Mouse (Mus musculus) left cerebral cortex, adult 9 months (tissue): ENCODE data around the gene Susd4.

ENCODE experiments used
- DNase-seq, 2 experiments: peaks; one replicate each; pipeline ENCODE4 v3.0.0; 2022; ENCODE audit warnings: low spot score in 2 of 2

Gene Susd4

DNA sequence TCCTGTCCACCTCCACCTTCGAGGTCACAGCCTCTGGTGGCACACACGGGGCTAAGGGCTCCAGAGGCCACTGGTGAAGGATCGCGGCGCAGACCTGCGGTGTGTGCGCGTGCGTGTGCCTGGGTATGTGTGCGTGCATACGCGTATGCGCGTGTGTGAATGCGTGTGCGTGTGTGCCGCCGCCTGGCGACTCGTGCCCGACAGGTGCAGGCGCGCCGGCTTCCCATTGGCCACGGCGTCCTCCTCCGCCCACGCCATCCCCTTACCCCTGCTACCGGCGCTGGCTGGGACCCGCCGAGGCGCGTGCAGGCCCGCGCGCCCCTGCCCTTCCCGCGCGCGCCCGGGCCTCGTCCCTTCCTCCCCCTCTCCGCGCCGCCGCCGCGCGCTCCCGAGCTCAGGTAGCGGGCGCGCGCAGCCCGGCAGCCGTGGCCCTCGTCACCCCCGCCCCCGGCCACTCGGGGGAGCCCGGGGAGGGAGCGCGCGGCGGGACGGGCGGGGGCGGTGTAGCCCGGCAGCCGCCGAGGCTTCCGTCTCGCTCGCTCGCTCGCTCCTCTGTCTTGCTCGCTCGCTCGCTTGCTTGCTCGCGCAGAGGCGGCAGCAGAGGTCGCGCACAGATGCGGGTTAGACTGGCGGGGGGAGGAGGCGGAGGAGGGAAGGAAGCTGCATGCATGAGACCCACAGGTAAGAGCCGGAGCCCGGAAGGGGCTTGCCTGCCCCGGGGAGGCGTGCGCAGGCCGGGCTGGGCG lies at the start of gene Susd4:
Gene Susd4, plus strand, starts transcription at position 145 of the 746 bp plus-strand sequence.
- DNase-seq: peak; percentile 79 to 88

DNA sequence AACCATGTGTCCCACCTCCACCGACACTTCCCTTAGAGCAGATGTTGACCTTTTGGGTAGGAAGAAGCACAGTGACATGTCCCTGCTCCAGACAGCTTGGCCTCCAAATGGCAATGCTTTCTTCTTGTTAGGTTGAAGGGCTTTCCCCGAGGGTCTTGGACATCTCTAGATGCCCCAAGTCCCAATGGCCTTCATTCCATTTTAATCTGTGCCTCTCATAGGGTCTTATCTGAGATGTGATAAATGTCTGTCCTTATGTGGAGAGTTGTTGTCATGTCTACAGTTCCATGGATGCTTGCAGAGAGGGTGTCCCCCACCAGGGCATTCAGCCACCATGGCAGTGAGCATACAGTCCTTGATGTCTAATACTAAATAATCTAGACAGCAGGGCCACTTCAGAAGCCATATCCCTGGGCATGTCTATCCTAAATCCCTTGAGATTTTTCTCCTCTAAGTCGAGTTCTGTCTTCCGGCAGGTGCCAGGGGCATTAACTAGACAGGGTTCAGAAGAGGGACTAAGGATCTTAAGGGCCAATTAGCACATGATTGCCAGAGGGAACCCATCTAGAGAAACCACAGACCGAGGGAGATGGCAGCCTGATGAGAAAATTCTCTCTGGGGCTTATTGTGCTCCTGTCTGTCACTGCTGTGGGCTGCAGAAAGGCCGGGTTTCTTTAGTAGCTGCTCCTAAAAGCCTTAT lies 49.3 kb upstream of the Susd4 start:
- DNase-seq: no peak

DNA sequence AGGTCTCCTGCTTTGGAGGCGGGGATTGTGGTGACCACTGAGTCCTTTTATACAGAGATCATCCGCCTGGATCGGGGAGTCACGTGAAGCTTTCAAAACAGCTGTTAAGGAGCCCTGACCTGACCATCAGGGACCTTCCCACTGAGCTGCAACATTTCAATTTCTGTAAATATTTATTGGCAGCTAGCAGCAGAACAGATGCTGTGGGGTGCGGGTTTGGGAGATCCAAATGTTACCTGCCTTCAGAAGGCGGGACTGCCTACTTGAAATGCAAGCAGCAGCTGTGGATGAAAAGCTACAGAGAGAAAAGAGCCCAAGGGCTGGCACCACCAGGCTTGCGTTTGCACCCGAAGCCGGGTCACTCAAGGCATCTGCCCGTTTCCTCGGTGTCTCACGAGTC lies 36.1 kb upstream of the Susd4 start:
- DNase-seq: peak in 1 of 2 experiments; percentile 17

DNA sequence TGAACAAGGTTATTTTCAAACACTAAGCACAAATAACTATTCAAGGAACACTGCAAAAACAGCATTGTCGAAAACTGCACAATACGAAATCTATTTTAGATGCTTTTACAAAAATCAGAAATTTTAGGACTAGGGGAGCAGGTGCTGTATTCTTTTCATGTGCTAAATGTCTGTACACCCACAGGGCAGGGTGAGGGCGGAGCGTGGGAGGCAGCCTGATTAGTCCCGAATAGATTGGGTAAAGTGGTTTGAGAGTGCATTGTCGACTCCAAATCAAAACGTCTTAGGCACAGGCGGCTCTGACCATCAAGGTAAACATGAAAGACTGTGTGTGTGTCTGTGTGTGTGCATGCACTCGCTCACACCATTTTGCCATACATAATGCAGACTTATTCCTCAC lies 34.7 kb upstream of the Susd4 start:
- DNase-seq: no peak

DNA sequence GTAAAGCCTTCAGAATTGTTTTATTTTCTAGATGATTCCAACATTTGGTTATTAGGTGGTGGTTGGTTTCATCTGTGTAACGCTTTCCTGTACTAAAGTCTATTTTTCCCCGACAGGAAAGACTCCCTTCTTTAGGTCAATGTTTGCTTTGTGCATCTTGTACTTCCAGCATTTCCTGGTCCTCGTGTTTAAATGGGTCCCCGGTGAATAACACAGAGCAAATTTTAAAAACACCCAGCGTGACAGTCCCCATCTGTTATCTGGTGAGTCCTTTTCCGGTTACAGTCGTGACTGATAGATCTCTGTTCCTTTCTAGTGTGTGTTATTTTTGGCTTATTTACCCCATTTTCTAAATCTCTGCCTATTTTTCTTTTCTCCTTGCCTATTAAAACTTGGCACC lies 31.0 kb upstream of the Susd4 start:
- no peak for DNase-seq

DNA sequence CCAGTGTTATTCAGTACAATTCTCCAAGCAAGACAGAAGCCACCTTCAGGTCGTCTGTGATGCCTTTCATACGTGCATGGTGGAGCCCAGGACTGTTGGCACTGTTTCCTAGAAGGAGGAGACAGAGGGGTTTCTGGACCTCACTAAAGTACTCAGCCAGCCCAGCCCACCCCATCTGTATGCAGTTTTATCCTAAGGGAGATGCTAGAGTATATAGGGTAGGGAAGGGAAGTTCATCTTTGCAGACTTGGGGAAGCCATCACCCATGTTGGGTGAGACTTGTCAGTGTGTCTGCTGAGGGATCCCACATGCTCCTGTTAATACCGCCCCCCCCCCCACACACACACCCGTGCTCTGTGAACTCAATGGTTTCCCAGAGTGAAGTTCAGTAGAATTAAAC lies 27.8 kb upstream of the Susd4 start:
- no peak for DNase-seq

DNA sequence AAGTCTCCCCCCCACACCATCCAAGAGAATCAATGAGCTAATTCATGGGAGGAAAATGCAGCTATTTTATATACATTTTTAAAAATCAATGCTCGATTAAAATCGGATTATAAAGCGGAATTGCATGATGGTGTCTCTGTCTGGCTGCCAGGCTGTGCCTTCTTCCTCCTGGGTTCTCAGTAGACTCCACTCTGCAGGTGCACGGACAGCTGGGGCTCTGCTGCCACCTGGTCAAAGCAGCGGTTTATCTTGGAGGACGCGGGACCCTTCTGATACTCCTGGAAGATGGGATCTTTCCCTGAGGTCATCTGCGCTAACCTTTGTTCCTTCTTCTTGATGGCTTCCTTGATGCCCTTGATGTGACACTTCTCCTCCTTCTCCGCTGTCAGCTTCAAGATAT lies 16.6 kb upstream of the Susd4 start:
- no peak for DNase-seq

DNA sequence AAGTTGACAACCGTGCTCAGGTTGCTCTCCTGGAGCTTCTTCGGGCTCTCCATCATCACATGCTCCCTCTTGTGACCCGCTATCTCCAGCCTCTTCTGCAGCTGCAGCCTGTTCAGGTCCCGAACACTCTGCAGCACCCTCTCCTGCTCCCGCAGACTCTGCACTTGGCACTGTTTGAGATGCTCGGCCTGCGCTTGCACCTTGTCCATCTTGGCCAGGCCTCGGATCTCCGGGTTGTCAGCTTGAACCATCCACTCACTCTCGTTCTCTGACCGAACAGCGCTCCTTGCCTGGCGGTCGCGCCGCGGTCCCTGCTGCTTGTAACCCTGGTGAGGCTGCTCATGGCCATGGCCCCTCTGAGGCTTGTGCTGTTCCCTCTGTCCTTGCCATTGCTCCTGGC lies 15.8 kb upstream of the Susd4 start:
- DNase-seq: no peak

DNA sequence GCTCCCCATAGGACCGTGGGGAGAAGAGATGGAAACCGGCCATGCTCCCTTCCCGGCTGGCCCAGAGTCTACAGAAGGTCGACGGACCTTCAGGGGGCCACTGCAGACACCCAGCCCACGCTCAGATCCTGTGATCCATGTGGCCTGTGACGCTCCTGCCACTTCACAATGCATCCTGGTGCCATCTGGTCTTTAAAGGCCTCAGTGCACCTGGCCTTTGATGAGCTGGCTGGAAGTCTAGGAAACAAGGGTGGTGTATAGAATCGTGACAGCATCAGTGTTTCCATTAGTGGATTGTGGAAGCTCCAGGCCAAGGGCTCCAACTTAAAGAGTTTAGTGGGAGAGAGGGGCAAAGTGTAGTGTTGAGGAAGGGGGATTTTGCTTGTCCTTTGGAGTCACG lies 14.6 kb upstream of the Susd4 start, which contains the start of gene Ccdc185:
Gene Ccdc185, minus strand, starts transcription at position 101 of the 400 bp plus-strand sequence.
- DNase-seq: no peak

DNA sequence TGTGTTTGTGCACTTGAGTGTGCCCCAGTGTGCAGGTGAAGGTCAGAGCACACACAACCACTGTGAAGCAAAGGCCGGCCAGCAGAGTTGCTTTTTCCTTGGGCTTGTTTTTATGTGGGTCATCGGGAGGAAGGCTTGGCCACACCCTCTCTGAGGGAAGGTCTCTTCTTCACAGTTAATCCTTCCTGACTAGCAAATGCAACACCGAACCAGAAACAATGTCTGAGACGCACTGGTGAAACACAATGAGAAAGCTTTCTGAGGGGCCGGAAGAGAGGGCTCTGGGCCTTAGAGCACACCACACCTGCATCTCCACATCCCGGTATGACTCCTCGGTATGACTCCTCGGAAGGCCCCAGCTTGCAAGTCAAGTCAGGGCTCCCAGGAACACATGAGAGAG lies 12.4 kb upstream of the Susd4 start:
- no peak for DNase-seq

DNA sequence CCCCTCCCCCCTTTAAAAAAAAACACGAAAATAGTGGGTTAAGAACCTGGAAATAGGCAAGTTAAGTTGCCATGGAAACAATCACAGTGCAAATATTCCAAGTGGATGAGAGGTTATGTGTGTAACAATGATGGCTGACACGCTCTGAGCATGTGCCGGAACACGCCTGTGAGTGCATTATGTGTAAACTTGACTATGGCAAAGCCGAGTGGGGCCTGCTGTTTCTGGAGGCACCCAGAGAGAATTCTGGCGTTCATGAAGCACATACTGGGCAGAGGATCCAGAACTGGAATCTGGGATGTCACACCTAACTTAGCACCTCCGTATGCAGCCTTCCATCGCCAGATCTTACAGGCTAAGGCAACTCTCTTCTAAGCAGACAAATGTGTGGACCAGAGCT lies 10.0 kb upstream of the Susd4 start:
- DNase-seq: no peak

DNA sequence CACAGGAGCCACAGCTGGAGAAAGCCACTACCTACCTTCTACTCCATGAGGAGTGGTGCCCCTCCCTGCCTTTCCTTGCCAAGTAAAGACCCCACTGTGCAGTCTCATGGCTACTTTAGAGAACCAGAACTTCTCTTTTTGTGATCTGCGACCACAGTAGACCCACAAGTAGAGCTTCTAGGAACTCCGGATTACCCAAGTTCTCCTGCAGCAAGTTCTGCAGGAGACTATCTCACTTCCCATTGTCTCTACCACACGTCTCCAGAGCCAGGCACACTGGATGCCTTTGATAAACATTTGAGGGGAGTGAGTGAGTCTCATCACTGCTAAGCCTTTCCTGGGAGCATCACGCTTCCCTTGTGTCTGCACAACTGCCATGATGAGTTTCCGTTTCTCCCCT lies 8.8 kb upstream of the Susd4 start:
- DNase-seq: no peak

DNA sequence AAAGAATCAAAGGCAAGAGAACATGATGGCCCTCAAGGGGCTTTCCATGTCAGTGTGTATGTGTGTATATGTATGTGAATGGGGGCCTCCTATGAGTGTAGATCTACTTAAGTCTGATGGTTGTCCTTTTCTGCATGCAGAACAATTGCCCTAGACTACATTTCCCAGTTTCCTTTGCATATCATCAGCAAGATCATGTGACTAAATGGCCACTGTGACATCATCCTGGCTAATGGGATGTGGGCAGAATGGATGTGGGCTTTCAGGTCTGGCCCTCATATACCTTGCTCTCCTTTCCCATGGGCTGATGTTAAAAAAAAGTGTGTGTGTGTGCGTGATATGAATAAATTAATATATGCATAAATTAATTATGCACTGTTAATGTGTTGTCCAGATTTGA lies 4.9 kb upstream of the Susd4 start:
- no peak for DNase-seq

DNA sequence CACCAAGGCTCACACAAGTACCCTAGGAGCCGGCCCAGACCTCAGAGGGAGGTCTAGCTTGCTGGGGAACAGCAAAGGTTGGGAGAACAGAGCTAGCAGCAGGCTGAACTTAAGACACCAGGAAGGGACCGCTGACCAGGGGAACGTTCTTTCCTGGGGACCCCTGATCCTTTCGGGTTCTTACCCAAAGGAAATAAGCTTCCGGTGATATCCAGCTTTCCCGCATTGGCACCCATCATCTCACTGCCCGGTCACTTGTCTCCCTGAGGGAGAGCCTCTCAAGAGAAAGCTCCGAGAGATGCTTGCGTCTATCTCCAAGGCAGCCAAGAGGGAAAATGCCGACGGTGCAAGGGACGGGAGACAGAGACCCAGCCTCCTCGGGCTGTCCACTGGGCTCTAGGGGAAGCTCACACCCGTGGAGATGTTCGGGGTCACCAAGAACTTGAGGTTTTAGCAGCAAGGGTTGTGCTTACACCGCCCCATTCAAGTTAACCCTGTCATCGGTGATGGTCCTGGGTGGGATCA lies 407 bp upstream of the Susd4 start:
- no peak for DNase-seq

DNA sequence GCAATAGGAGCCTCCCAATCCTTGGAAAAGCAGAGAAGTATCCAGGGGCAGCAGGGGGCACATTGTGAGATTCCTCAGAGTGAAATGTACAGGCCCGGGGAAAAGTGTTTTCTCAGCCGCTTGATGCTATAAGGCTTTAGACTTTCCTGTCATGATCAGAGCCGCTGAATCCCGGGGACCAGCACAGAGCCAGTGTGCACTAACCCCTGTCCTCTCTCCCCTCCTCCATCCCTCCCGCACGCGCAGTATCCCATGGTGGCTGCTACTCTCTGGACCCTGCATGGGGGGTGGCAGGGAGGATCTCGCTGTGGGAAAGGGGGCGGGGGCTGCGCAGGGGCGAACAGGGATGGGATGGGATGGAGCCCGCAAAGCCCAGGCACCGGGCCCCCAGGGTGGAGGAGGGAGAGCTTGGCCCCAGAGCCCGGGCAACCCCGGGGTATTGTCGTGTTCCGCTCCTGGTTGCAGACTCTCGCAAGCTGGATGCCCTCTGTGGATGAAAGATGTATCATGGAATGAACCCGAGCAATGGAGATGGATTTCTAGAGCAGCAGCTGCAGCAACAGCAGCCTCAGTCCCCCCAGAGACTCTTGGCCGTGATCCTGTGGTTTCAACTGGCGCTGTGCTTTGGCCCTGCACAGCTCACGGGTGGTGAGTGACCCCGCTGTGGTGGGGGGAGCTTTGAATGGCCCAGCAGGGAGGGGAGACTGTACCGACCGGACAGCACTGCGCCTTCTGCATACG lies 1.1 kb downstream of the Susd4 start:
- DNase-seq: peak in 1 of 2 experiments; percentile 21

DNA sequence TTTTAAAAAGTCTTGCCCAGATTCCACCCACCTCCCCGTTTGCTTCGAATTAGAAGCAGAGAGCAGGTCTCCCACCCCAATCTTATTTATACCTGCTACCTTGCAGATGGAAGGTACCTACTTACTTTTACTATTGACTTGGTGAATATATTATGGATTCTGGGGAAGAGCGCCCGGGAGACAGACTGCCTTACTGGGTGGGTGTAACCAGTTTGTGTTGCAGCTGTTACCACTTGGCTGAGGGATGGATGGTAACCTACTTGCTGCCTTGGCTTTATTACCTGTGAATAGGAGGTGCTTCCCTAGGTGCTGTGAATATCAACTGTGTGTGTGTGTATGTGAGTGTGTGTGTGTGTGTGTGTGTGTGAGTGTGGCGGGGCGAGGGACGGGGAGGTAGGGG lies 11.9 kb downstream of the Susd4 start:
- DNase-seq: no peak

DNA sequence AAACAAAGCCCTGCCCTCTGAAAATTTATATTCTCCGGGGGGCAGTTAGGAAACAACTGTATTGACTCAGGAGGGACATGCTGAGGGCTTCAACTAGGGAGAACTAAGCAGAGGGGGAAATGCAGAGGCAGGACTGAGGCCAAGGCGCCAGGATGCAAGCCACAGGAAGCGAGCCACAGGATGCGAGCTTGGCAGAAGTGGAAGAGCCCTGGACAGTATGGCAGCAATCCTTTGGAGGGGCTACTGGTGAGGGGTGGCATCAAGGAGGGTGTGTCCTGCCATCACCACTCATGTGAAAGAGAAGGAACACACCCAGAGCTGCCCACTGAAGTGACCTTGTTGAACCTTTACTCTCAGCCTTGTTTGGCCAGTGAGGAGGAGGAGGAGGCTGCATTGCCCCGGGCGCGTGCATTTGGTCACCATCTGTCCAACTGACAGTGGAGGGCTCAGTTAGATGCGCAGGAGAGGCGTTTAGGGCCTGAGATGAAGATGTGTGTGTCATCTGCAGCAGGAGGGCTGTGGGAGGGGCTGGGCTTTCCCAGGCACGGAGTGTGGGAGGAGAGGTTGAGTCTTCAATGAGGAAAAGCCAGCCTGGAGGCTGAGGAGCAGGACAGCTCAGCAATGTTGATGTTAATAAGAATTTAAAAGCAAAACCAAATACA lies 13.2 kb downstream of the Susd4 start:
- no peak for DNase-seq

DNA sequence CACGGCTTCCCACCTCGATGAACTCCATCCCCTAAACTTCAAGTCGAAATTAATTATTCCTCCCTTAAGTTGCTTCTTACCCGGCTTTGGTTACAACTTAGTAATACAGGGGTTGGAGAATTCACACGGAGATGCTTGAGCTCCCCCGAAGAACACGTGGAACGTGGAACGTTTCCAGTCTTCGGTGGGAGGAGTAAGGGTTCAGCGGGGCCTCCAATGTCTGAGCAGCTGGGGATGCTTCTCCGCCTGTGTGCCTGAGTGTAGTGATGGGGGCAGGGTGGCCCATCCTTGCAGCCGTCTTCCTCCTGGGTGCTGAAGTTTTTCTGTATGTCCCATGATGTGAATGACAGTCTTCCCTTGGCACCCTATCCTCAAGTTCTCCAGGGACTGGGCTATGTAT lies 14.6 kb downstream of the Susd4 start:
- DNase-seq: no peak

DNA sequence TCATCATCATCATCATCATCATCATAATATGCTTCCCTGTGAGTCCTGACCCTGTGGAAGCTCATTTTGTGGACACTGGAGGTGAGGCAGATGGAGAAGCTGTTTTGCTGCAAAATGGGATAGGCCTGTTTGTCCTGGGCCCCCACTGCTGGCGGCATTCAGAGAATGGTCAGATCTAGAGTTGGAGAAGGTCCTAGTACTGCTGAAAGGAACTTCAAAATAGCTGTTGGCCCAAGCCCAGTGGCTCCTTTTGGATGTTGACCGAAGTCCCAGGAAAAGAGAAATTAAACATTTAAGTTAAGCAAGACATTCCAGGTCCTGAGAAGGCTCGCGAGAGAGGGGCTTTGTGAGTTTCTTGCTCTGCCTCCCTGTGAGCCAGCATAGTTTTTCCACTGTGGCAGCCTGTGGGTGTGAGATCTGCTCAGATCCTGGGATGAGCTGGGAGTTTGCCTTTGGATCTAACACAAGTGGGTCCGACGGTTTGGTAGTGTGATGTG lies 15.4 kb downstream of the Susd4 start:
- no peak for DNase-seq

DNA sequence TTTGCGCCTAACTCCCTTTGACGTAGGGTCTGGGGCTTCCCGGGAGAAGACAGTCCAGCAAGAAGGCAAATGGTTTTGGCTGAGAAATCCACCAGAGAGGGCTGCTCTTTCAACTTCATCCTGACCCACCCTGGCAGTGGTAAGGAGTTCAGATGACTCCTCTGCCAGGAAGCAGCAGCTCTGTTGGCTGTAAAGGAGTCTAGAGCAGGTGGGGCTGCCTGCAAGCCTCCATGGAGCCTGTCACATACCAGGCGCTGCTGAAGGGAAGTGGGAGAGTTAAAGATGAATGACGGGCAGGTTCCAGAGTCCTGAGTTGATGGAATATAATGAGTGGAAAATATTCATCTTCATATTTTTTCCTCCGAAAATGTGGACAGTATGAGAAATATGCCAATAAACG lies 20.1 kb downstream of the Susd4 start:
- DNase-seq: no peak

DNA sequence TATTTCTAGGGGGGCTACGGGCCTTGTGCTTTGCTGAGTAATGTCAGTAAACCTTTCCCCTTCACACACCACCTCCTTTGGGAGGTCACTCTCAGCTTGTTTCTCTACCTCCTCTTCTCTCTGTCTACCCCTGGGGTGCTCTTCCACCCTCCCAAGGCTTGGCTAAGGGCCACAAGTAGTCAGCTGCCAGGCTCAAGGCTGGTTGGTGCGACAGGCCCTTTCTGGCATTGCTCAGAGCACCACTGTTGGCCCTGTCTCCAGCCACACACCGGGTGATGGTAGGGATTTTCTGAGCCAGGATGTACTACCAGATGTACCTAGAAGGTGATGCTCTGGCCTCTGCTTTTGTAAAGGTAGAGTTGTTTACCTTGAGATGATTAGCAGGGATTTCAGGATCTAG lies 21.1 kb downstream of the Susd4 start:
- DNase-seq: no peak

DNA sequence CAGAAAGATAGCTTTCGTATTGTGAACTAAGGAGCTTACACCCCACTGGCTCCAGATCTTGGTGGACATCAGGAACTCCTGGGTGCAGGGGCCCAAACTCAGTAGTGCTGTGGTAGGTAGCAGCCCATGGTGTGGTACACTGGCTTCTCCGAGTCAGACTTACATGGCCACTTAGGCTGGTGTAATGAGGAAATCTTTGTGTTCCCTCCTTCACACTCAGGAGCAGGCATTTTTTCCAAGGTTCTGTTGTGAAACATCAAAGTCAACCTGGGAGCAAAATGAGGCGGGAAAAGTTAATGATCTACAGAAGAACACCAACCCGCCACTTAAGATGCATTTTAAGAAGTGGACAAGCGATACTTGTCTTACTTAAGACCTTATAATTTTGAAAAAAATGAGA lies 21.8 kb downstream of the Susd4 start:
- DNase-seq: no peak
